Mouse (Mus musculus) heart, embryonic 11.5 days (tissue): ENCODE measurements around the gene Gm7073. TPM values are rescaled to one million over a fixed set of nuclear protein-coding genes. Genes with fewer than 3 reads are reported as not detected.

ENCODE experiments used
- ATAC-seq: fragments of 200-750 bp; cut with Nextera tagmentation; replicated peaks from 2 replicates; pipeline ENCODE4 v1.8.0; 2017; ENCODE audit warnings: moderate library complexity; ENCODE audit not compliant: insufficient number of reproducible peaks, low FRiP score, low TSS enrichment
- H3K27ac ChIP-seq: fragments of 300-500 bp; sonication (generic); 2 replicates; pipeline ENCODE4 v1.5.1; 2014; ENCODE audit warnings: mild to moderate bottlenecking, low read depth, low read length
- H3K27me3 ChIP-seq: fragments of 300-500 bp; sonication (generic); 2 replicates; pipeline ENCODE4 v1.6.1; 2014; ENCODE audit warnings: mild to moderate bottlenecking, low read length, mixed read lengths; ENCODE audit not compliant: control insufficient read depth, insufficient read depth
- H3K36me3 ChIP-seq: fragments of 300-500 bp; sonication (generic); 2 replicates; pipeline ENCODE4 v1.6.1; 2014; ENCODE audit warnings: mild to moderate bottlenecking, low read length, moderate library complexity, mixed read lengths; ENCODE audit not compliant: control insufficient read depth, insufficient read depth
- H3K4me1 ChIP-seq: fragments of 300-500 bp; sonication (generic); 2 replicates; pipeline ENCODE4 v1.6.1; 2014; ENCODE audit warnings: low read length; ENCODE audit not compliant: control insufficient read depth, insufficient read depth
- H3K4me2 ChIP-seq: fragments of 300-500 bp; sonication (generic); 2 replicates; pipeline ENCODE4 v1.6.1; 2014; ENCODE audit warnings: mild to moderate bottlenecking, moderate library complexity
- H3K4me3 ChIP-seq: fragments of 300-500 bp; sonication (generic); 2 replicates; pipeline ENCODE4 v1.5.1; 2014; ENCODE audit warnings: low read depth, low read length
- H3K9ac ChIP-seq: fragments of 300-500 bp; sonication (generic); 2 replicates; pipeline ENCODE4 v1.6.1; 2014; ENCODE audit warnings: mild to moderate bottlenecking, low read depth, low read length, moderate library complexity
- H3K9me3 ChIP-seq: fragments of 300-500 bp; sonication (generic); replicated peaks from 2 replicates; pipeline ENCODE4 v1.6.1; 2016; ENCODE audit warnings: low read length; ENCODE audit not compliant: control insufficient read depth
- WGBS: fragments of 180-500 bp; shearing (Covaris S2); extraction: QIAGEN DNeasy Blood & Tissue Kit; methylation state at CpG from one replicate; pipeline ENCODE4 v1.1.7; 2014; ENCODE audit not compliant: insufficient replicate concordance; 5-methylcytosine and 5-hydroxymethylcytosine counted together
- polyA plus RNA-seq: library from polyadenylated mRNA; unstranded; fragments of >200 nt; fragmentation: Nextera tagmentation; extraction: Ambion mirVana; gene quantifications from 2 replicates; pipeline ENCODE4 v1.2.1, GENCODE M21; 2014

Gm7073 gene
- polyA plus RNA-seq, 1 experiment from 2014 or later = not detected

GRCm38 (mm10) chrX:60542901-60543300, 3.9 kb upstream of the Gm7073 start:
- Histone ChIP-seq H3K27ac (no peak overlapping the region), H3K4me2 (no peak overlapping the region), H3K36me3 (no peaks in the 10 kb centered on the region), H3K4me3 (no peak overlapping the region), H3K9me3 (no peaks in the 10 kb centered on the region), H3K4me1 (no peaks in the 10 kb centered on the region), H3K27me3 (peaks cover 4% of the 10 kb centered on the region), H3K9ac (no peak overlapping the region)
- 72% methylated on average over 1 of the region's 1 CpGs for WGBS
- ATAC-seq = no peak

GRCm38 (mm10) chrX:60503995-60504394, 35.1 kb downstream of the Gm7073 start:
- ATAC-seq = no peak
- Histone ChIP-seq H3K36me3 (no peaks in the 10 kb centered on the region), H3K27me3 (no peaks in the 10 kb centered on the region), H3K4me2 (no peak overlapping the region), H3K4me1 (no peaks in the 10 kb centered on the region), H3K9me3 (no peaks in the 10 kb centered on the region), H3K4me3 (no peak overlapping the region), H3K9ac (no peak overlapping the region), H3K27ac (no peak overlapping the region)

- no peaks in the 10 kb centered on the region for H3K4me1 ChIP-seq
- H3K4me3 ChIP-seq = no peak overlapping the region
- H3K27me3 ChIP-seq = no peaks in the 10 kb centered on the region
- no peak overlapping the region for H3K27ac ChIP-seq
- no peak overlapping the region for H3K4me2 ChIP-seq
- 85% methylated on average over 1 of the region's 1 CpGs for WGBS
- no peaks in the 10 kb centered on the region for H3K36me3 ChIP-seq
- H3K9ac ChIP-seq = no peak overlapping the region
- no peak for ATAC-seq
- H3K9me3 ChIP-seq = no peaks in the 10 kb centered on the region
Observed at GRCm38 (mm10) chrX:60497750-60498149, 41.3 kb downstream of the Gm7073 start.

- no peak overlapping the region for H3K9ac ChIP-seq
- no peak overlapping the region for H3K4me2 ChIP-seq
- no peak for ATAC-seq
- no peaks in the 10 kb centered on the region for H3K4me1 ChIP-seq
- no peaks in the 10 kb centered on the region for H3K36me3 ChIP-seq
- H3K4me3 ChIP-seq = no peak overlapping the region
- no peak overlapping the region for H3K27ac ChIP-seq
- no peaks in the 10 kb centered on the region for H3K27me3 ChIP-seq
- H3K9me3 ChIP-seq = no peaks in the 10 kb centered on the region
Observed at GRCm38 (mm10) chrX:60495308-60495707, 43.7 kb downstream of the Gm7073 start.

- 11% methylated on average over 2 of the region's 2 CpGs for WGBS
- Histone ChIP-seq H3K4me1 (no peaks in the 10 kb centered on the region), H3K4me3 (no peak overlapping the region)
Observed at GRCm38 (mm10) chrX:60463786-60464185, 75.3 kb downstream of the Gm7073 start.

GRCm38 (mm10) chrX:60414563-60415111, 124.4 kb downstream of the Gm7073 start:
- Histone ChIP-seq H3K4me2 (no peak overlapping the region), H3K4me1 (no peaks in the 10 kb centered on the region), H3K9me3 (no peaks in the 10 kb centered on the region), H3K4me3 (no peak overlapping the region), H3K27ac (no peak overlapping the region), H3K36me3 (no peaks in the 10 kb centered on the region), H3K27me3 (no peaks in the 10 kb centered on the region), H3K9ac (no peak overlapping the region)
- ATAC-seq = no peak
- 54% methylated on average over 4 of the region's 4 CpGs for WGBS

More at GRCm38 (mm10) chrX:60463786-60464185, 75.3 kb downstream of the Gm7073 start:
- no peak for ATAC-seq
- no peak overlapping the region for H3K4me2 ChIP-seq
- no peak overlapping the region for H3K27ac ChIP-seq
- H3K27me3 ChIP-seq = no peaks in the 10 kb centered on the region
- no peaks in the 10 kb centered on the region for H3K36me3 ChIP-seq
- H3K9me3 ChIP-seq = no peaks in the 10 kb centered on the region
- no peak overlapping the region for H3K9ac ChIP-seq

- Histone ChIP-seq H3K27me3 (peaks cover 4% of the 10 kb centered on the region; the same call in 1 of the 2 replicates), H3K36me3 (no peaks in the 10 kb centered on the region), H3K9me3 (no peaks in the 10 kb centered on the region), H3K9ac (no peak overlapping the region), H3K4me1 (no peaks in the 10 kb centered on the region), H3K4me3 (no peak overlapping the region), H3K4me2 (no peak overlapping the region), H3K27ac (no peak overlapping the region)
- WGBS = 62% methylated on average over 4 of the region's 4 CpGs
- no peak for ATAC-seq
Observed at GRCm38 (mm10) chrX:60405681-60406080, 133.4 kb downstream of the Gm7073 start.

- Histone ChIP-seq H3K27me3 (peaks cover 4% of the 10 kb centered on the region; the same call in 1 of the 2 replicates), H3K27ac (peak overlapping the region; percentile 93), H3K9ac (peak overlapping the region; percentile 89), H3K4me2 (peak overlapping the region; percentile 48), H3K9me3 (no peaks in the 10 kb centered on the region), H3K36me3 (no peaks in the 10 kb centered on the region), H3K4me3 (peak overlapping the region; percentile 60), H3K4me1 (no peaks in the 10 kb centered on the region)
- peak; percentile 87 for ATAC-seq
- 9% methylated on average over 14 of the region's 17 CpGs for WGBS
Observed at GRCm38 (mm10) chrX:60404668-60405044, 134.4 kb downstream of the Gm7073 start.
